ENCODE assay signal across 13 mouse cellular contexts in genomic region chr6:112900306-112900705, GRCm38 (mm10). TPM values are rescaled to one million over a fixed set of nuclear protein-coding genes. Genes with fewer than 3 reads are reported as not detected.
DNase-seq lines count a peak whose midpoint lies in the region; ATAC-seq and TF ChIP-seq lines count a peak whose summit lies in the region.
"Had no signal": no experiment of that assay in that cellular context is flagged by ENCODE, and none has a peak within 500 bp of the region (broad histone marks: within the 10 kb centered on the region; RNA-seq: fewer than 3 reads in every experiment).

No protein-coding gene starts in this region.

- H3K4me3 ChIP-seq in neural tube, embryonic 15.5 days (replicated peaks), result no peak overlapping the region
- no peak overlapping the region for H3K4me3 ChIP-seq in forebrain, embryonic 14.5 days (ENCODE audit: low read depth, low read length)
- peak overlapping the region; percentile 12; the same call in 1 of the 2 replicates for H3K4me3 ChIP-seq in midbrain, embryonic 11.5 days (ENCODE audit: low read depth, low read length)
- H3K4me3 ChIP-seq in kidney, adult 2 months (ENCODE audit: insufficient read depth, low read depth, low read length), result no peak overlapping the region
- H3K4me3 ChIP-seq: heart, embryonic 13.5 days had no signal

- TF ChIP-seq POLR2A in kidney, adult 2 months (IDR thresholded peaks at IDR 0.05; ENCODE audit: low read depth, low read length), result no peak

- H3K9me3 ChIP-seq in neural tube, embryonic 15.5 days (replicated peaks), result no peaks in the 10 kb centered on the region
- no peaks in the 10 kb centered on the region for H3K9me3 ChIP-seq in forebrain, embryonic 14.5 days (replicated peaks; ENCODE audit: control insufficient read depth, low read length)
- H3K9me3 ChIP-seq in midbrain, embryonic 11.5 days (ENCODE audit: control insufficient read depth, low read length), result no peaks in the 10 kb centered on the region
- H3K9me3 ChIP-seq: heart, embryonic 13.5 days had no signal

- peaks cover 75% of the 10 kb centered on the region for H3K4me1 ChIP-seq in neural tube, embryonic 15.5 days
- peaks cover 72% of the 10 kb centered on the region for H3K4me1 ChIP-seq in forebrain, embryonic 14.5 days (ENCODE audit: control insufficient read depth, insufficient read depth, low read length)
- H3K4me1 ChIP-seq in midbrain, embryonic 11.5 days (ENCODE audit: control insufficient read depth, insufficient read depth, low read length), result peaks cover 81% of the 10 kb centered on the region
- H3K4me1 ChIP-seq in kidney, adult 2 months (ENCODE audit: control insufficient read depth, insufficient read depth, low read length), result no peaks in the 10 kb centered on the region

- WGBS in neural tube, embryonic 15.5 days, result 23% methylated on average over 6 of the region's 6 CpGs
- 5% methylated on average over 6 of the region's 6 CpGs for WGBS in forebrain, embryonic 14.5 days
- WGBS in midbrain, embryonic 11.5 days, result 18% methylated on average over 6 of the region's 6 CpGs
- 94% methylated on average over 6 of the region's 6 CpGs for WGBS in kidney, adult 2 months

- H3K36me3 ChIP-seq in neural tube, embryonic 15.5 days, result no peaks in the 10 kb centered on the region
- no peaks in the 10 kb centered on the region for H3K36me3 ChIP-seq in forebrain, embryonic 14.5 days (ENCODE audit: control insufficient read depth, insufficient read depth, low read length)
- no peaks in the 10 kb centered on the region for H3K36me3 ChIP-seq in midbrain, embryonic 11.5 days (ENCODE audit: control insufficient read depth, insufficient read depth, low read length)
- H3K36me3 ChIP-seq in kidney, adult 2 months (ENCODE audit: control insufficient read depth, insufficient read depth, low read length), result no peaks in the 10 kb centered on the region
- H3K36me3 ChIP-seq: heart, embryonic 13.5 days had no signal

- peak; percentile 41 for DNase-seq in neural tube, embryonic 10.5 days (ENCODE audit: extremely low spot score, low spot score)
- DNase-seq in forebrain, embryonic 14.5 days (ENCODE audit: low spot score), result peak; percentile 85
- peak; percentile 93 for DNase-seq in midbrain, embryonic 11.5 days (ENCODE audit: low spot score, missing footprints)
- peak; percentile 76 for DNase-seq in telencephalon, adult 2 months (ENCODE audit: low read depth, low spot score)
- no peak for DNase-seq in ovary, postnatal 10 days (ENCODE audit: low spot score)
- no peak for DNase-seq in kidney, adult 2 months
- DNase-seq in layer of hippocampus, adult 9-11 months, result no peak
- DNase-seq: kidney, adult 11 months; liver; lung, postnatal 36 days had no signal

- ATAC-seq in neural tube, embryonic 15.5 days (ENCODE audit: low FRiP score), result no peak
- ATAC-seq in forebrain, embryonic 14.5 days, result peak; percentile 25
- peak; percentile 69 for ATAC-seq in midbrain, embryonic 11.5 days (ENCODE audit: low FRiP score)
- ATAC-seq: Patski had no signal

- H3K4me2 ChIP-seq in neural tube, embryonic 15.5 days, result no peak overlapping the region
- H3K4me2 ChIP-seq in forebrain, embryonic 14.5 days (ENCODE audit: low read length), result no peak overlapping the region
- H3K4me2 ChIP-seq in midbrain, embryonic 11.5 days, result peak overlapping the region; percentile 40
- H3K4me2 ChIP-seq: heart, embryonic 13.5 days had no signal

- H3K9ac ChIP-seq in neural tube, embryonic 15.5 days (replicated peaks), result no peak overlapping the region
- no peak overlapping the region for H3K9ac ChIP-seq in forebrain, embryonic 14.5 days (ENCODE audit: low read length)
- peak overlapping the region; percentile 40; the same call in 1 of the 2 replicates for H3K9ac ChIP-seq in midbrain, embryonic 11.5 days (ENCODE audit: low read length)
- H3K9ac ChIP-seq: heart, embryonic 13.5 days had no signal

- H3K27ac ChIP-seq in neural tube, embryonic 15.5 days (replicated peaks), result no peak overlapping the region
- peak overlapping the region; percentile 89 for H3K27ac ChIP-seq in forebrain, embryonic 14.5 days (ENCODE audit: low read depth, low read length)
- H3K27ac ChIP-seq in midbrain, embryonic 11.5 days (ENCODE audit: low read depth, low read length), result peak overlapping the region; percentile 97
- no peak overlapping the region for H3K27ac ChIP-seq in kidney, adult 2 months (ENCODE audit: insufficient read depth, low read depth, low read length)
- H3K27ac ChIP-seq: heart, embryonic 13.5 days had no signal

- H3K27me3 ChIP-seq in neural tube, embryonic 15.5 days (replicated peaks), result no peaks in the 10 kb centered on the region
- no peaks in the 10 kb centered on the region for H3K27me3 ChIP-seq in forebrain, embryonic 14.5 days (replicated peaks; ENCODE audit: control insufficient read depth, insufficient read depth, low read length)
- H3K27me3 ChIP-seq in midbrain, embryonic 11.5 days (ENCODE audit: control insufficient read depth, insufficient read depth, low read length), result no peaks in the 10 kb centered on the region
- H3K27me3 ChIP-seq in kidney, adult 2 months (replicated peaks; ENCODE audit: control insufficient read depth, insufficient read depth, low read length), result no peaks in the 10 kb centered on the region
- H3K27me3 ChIP-seq: Patski had no signal

- TF ChIP-seq CTCF in kidney, adult 2 months (conservative IDR thresholded peaks at IDR 0.05; ENCODE audit: insufficient read depth, insufficient read length, low read depth, low read length), result no peak

RNA-seq across cellular contexts. Expression of gene Srgap3, which starts 46.8 kb away (rescaled TPM):
- 24.1 and 26.3 TPM in 2 replicates for polyA plus RNA-seq in neural tube, embryonic 15.5 days (2015; fragmentation: Nextera tagmentation; extraction: Ambion mirVana)
- polyA plus RNA-seq in forebrain, embryonic 14.5 days (2014; fragmentation: Nextera tagmentation; extraction: Ambion mirVana), result 31.4 and 46.7 TPM in 2 replicates
- polyA plus RNA-seq in midbrain, embryonic 11.5 days (2014; fragmentation: Nextera tagmentation; extraction: Ambion mirVana), result 48.9 and 54.9 TPM in 2 replicates
- 5.5 and 5.8 TPM in 2 replicates for polyA plus RNA-seq in kidney, adult 2 months (2012; rRNA removed)

Comparison
In these comparisons a context has a peak if more than half of its experiments do, and no peak if none do; other contexts are left out.
1. DNase-seq: peak in neural tube, embryonic 10.5 days (single experiment), forebrain, embryonic 14.5 days (single experiment), midbrain, embryonic 11.5 days (single experiment) and telencephalon, adult 2 months (single experiment); none in ovary, postnatal 10 days (single experiment), kidney, adult 2 months (single experiment) and layer of hippocampus, adult 9-11 months (single experiment).
2. H3K27ac ChIP-seq: peak in forebrain, embryonic 14.5 days (single experiment) and midbrain, embryonic 11.5 days (single experiment); none in neural tube, embryonic 15.5 days (single experiment) and kidney, adult 2 months (single experiment).